Mouse (Mus musculus) midbrain, embryonic 13.5 days (tissue): Measurements from ENCODE around the gene Foxj3. TPM values are rescaled to one million over a fixed set of nuclear protein-coding genes. Genes with fewer than 3 reads are reported as not detected.
"Not testable (repeated sequence)": the region's sequence is repeated elsewhere in the genome, so short reads cannot be mapped to it uniquely, and the experiment has no call there.

Experiments
- ATAC-seq: fragments of 200-750 bp; cut with Nextera tagmentation; 2 replicates; pipeline ENCODE4 v1.8.0; 2017; ENCODE audit warnings: mild to moderate bottlenecking, moderate TSS enrichment, moderate library complexity
- H3K27ac ChIP-seq: fragments of 300-500 bp; sonication (generic); 2 replicates; pipeline ENCODE4 v1.5.1; 2015; ENCODE audit warnings: inconsistent platforms, mild to moderate bottlenecking, moderate library complexity
- H3K27me3 ChIP-seq: fragments of 300-500 bp; sonication (generic); 2 replicates; pipeline ENCODE4 v1.6.1; 2015; ENCODE audit warnings: mild to moderate bottlenecking, inconsistent platforms
- H3K36me3 ChIP-seq: fragments of 300-500 bp; sonication (generic); 2 replicates; pipeline ENCODE4 v1.6.1; 2015; ENCODE audit warnings: mild to moderate bottlenecking, inconsistent platforms
- H3K4me1 ChIP-seq: fragments of 300-500 bp; sonication (generic); replicated peaks from 2 replicates; pipeline ENCODE4 v1.6.1; 2015; ENCODE audit warnings: inconsistent platforms
- H3K4me2 ChIP-seq: fragments of 300-500 bp; sonication (generic); replicated peaks from 2 replicates; pipeline ENCODE4 v1.6.1; 2015; ENCODE audit warnings: moderate library complexity, mild to moderate bottlenecking, inconsistent platforms
- H3K4me3 ChIP-seq: fragments of 300-500 bp; sonication (generic); replicated peaks from 2 replicates; pipeline ENCODE4 v1.5.1; 2015; ENCODE audit warnings: mild to moderate bottlenecking, inconsistent platforms
- H3K9ac ChIP-seq: fragments of 300-500 bp; sonication (generic); replicated peaks from 2 replicates; pipeline ENCODE4 v1.6.1; 2015; ENCODE audit warnings: mild to moderate bottlenecking, inconsistent platforms
- H3K9me3 ChIP-seq: fragments of 300-500 bp; sonication (generic); 2 replicates; pipeline ENCODE4 v1.6.1; 2016; ENCODE audit warnings: mild to moderate bottlenecking, inconsistent platforms
- WGBS: fragments of 180-500 bp; shearing (Covaris S2); methylation state at CpG from one replicate; pipeline ENCODE4 v1.1.7; 2015; 5-methylcytosine and 5-hydroxymethylcytosine counted together
- polyA plus RNA-seq: library from polyadenylated mRNA; unstranded; fragments of >200 nt; fragmentation: Nextera tagmentation; extraction: Ambion mirVana; gene quantifications from 2 replicates; pipeline ENCODE4 v1.2.1, GENCODE M21; 2015

The Foxj3 gene
- polyA plus RNA-seq, 1 experiment from 2014 or later = 27.6 TPM

- WGBS = 78% methylated on average over 4 of the region's 4 CpGs
- H3K4me3 ChIP-seq, H3K27me3 ChIP-seq, H3K9ac ChIP-seq, H3K9me3 ChIP-seq, H3K4me2 ChIP-seq: not testable (repeated sequence)
- H3K27ac ChIP-seq = 0 out of 2 replicates have a peak overlapping the region, but pooled peaks have one; percentile 39
- peaks cover 34% of the 10 kb centered on the region for H3K36me3 ChIP-seq
- peaks cover 24% of the 10 kb centered on the region for H3K4me1 ChIP-seq
- peak; percentile 35 for ATAC-seq
These were observed 91.6 kb downstream of the Foxj3 start for GRCm38 (mm10) chr4:119628363-119628762.

GRCm38 (mm10) chr4:119631115-119631919, 94.5 kb downstream of the Foxj3 start:
- Histone ChIP-seq H3K9ac (0 out of 2 replicates have a peak overlapping the region, but pooled peaks have one; percentile 28), H3K4me1 (peaks cover 35% of the 10 kb centered on the region), H3K4me2 (no peak overlapping the region), H3K27me3 (no peaks in the 10 kb centered on the region), H3K36me3 (peaks cover 16% of the 10 kb centered on the region), H3K9me3 (no peaks in the 10 kb centered on the region), H3K27ac (no peak overlapping the region), H3K4me3 (no peak overlapping the region)
- peak; percentile 22; the same call in 1 of the 2 replicates for ATAC-seq
- WGBS = 83% methylated on average over 11 of the region's 11 CpGs

GRCm38 (mm10) chr4:119632721-119633120, 95.9 kb downstream of the Foxj3 start:
- H3K9ac ChIP-seq = no peak overlapping the region
- 67% methylated on average over 7 of the region's 7 CpGs for WGBS
- no peak overlapping the region for H3K4me3 ChIP-seq
- H3K4me2 ChIP-seq = no peak overlapping the region
- no peaks in the 10 kb centered on the region for H3K27me3 ChIP-seq
- H3K27ac ChIP-seq = peak overlapping the region; percentile 40; the same call in 1 of the 2 replicates
- ATAC-seq = 0 out of 2 replicates have a peak, but pooled peaks have one; percentile 1
- peaks cover 14% of the 10 kb centered on the region for H3K36me3 ChIP-seq
- H3K9me3 ChIP-seq = no peaks in the 10 kb centered on the region
- peaks cover 30% of the 10 kb centered on the region for H3K4me1 ChIP-seq

- Histone ChIP-seq H3K4me1 (peaks cover 30% of the 10 kb centered on the region), H3K36me3 (peaks cover 14% of the 10 kb centered on the region), H3K27me3 (no peaks in the 10 kb centered on the region), H3K27ac (peak overlapping the region; percentile 40; the same call in 1 of the 2 replicates), H3K9ac (no peak overlapping the region), H3K9me3 (no peaks in the 10 kb centered on the region), H3K4me3 (no peak overlapping the region), H3K4me2 (no peak overlapping the region)
- ATAC-seq = peak; percentile 29; the same call in 1 of the 2 replicates
- 61% methylated on average over 7 of the region's 7 CpGs for WGBS
These were observed 96.5 kb downstream of the Foxj3 start for GRCm38 (mm10) chr4:119633342-119633741.

- Histone ChIP-seq H3K4me3 (no peak overlapping the region), H3K9me3 (no peaks in the 10 kb centered on the region), H3K27me3 (no peaks in the 10 kb centered on the region), H3K36me3 (peaks cover 13% of the 10 kb centered on the region), H3K4me1 (peaks cover 30% of the 10 kb centered on the region), H3K9ac (no peak overlapping the region), H3K27ac (no peak overlapping the region), H3K4me2 (no peak overlapping the region)
- no peak for ATAC-seq
- 87% methylated on average over 3 of the region's 3 CpGs for WGBS
These were observed 97.1 kb downstream of the Foxj3 start for GRCm38 (mm10) chr4:119633948-119634347.

GRCm38 (mm10) chr4:119634908-119635660, 98.3 kb downstream of the Foxj3 start:
- ATAC-seq = no peak
- no peak overlapping the region for H3K9ac ChIP-seq
- H3K4me1 ChIP-seq = peaks cover 30% of the 10 kb centered on the region
- H3K9me3 ChIP-seq = no peaks in the 10 kb centered on the region
- H3K27ac ChIP-seq = no peak overlapping the region
- peaks cover 2% of the 10 kb centered on the region; the same call in 1 of the 2 replicates for H3K36me3 ChIP-seq
- 74% methylated on average over 6 of the region's 6 CpGs for WGBS
- no peak overlapping the region for H3K4me2 ChIP-seq
- H3K4me3 ChIP-seq = no peak overlapping the region
- H3K27me3 ChIP-seq = no peaks in the 10 kb centered on the region

GRCm38 (mm10) chr4:119635686-119636085, 98.9 kb downstream of the Foxj3 start:
- WGBS = 84% methylated on average over 8 of the region's 8 CpGs
- Histone ChIP-seq H3K27me3 (no peaks in the 10 kb centered on the region), H3K27ac (no peak overlapping the region), H3K4me1 (peaks cover 30% of the 10 kb centered on the region), H3K9me3 (no peaks in the 10 kb centered on the region), H3K4me2 (no peak overlapping the region), H3K4me3 (no peak overlapping the region), H3K9ac (no peak overlapping the region), H3K36me3 (no peaks in the 10 kb centered on the region)
- no peak for ATAC-seq

- no peaks in the 10 kb centered on the region for H3K36me3 ChIP-seq
- no peak overlapping the region for H3K4me2 ChIP-seq
- 86% methylated on average over 7 of the region's 7 CpGs for WGBS
- H3K4me1 ChIP-seq = peaks cover 27% of the 10 kb centered on the region
- no peaks in the 10 kb centered on the region for H3K27me3 ChIP-seq
- no peak for ATAC-seq
- no peak overlapping the region for H3K9ac ChIP-seq
- H3K4me3 ChIP-seq = no peak overlapping the region
- H3K9me3 ChIP-seq = no peaks in the 10 kb centered on the region
- H3K27ac ChIP-seq = no peak overlapping the region
These were observed 99.9 kb downstream of the Foxj3 start for GRCm38 (mm10) chr4:119636731-119637130.

- no peaks in the 10 kb centered on the region for H3K27me3 ChIP-seq
- no peak within 1 kb of the TSS for H3K4me3 ChIP-seq
- ATAC-seq = no peak
- 86% methylated on average over 4 of the region's 4 CpGs for WGBS
- H3K4me1 ChIP-seq = peaks cover 26% of the 10 kb centered on the region
- H3K4me2 ChIP-seq = no peak within 1 kb of the TSS
- no peak within 1 kb of the TSS for H3K9ac ChIP-seq
- H3K27ac ChIP-seq = no peak within 1 kb of the TSS
- H3K36me3 ChIP-seq = no peaks in the 10 kb centered on the region
- no peaks in the 10 kb centered on the region for H3K9me3 ChIP-seq
These were observed 100.5 kb downstream of the Foxj3 start, which contains the start of gene Guca2a for GRCm38 (mm10) chr4:119637176-119637845. Guca2a (plus strand) TSS chr4:119637704.

- Histone ChIP-seq H3K9ac (no peak overlapping the region), H3K27ac (no peak overlapping the region), H3K36me3 (no peaks in the 10 kb centered on the region), H3K4me1 (peaks cover 20% of the 10 kb centered on the region), H3K4me2 (no peak overlapping the region), H3K4me3 (no peak overlapping the region), H3K27me3 (no peaks in the 10 kb centered on the region), H3K9me3 (peaks cover 5% of the 10 kb centered on the region; the same call in 1 of the 2 replicates)
- ATAC-seq = no peak
- WGBS = 79% methylated on average over 6 of the region's 6 CpGs
These were observed 101.1 kb downstream of the Foxj3 start for GRCm38 (mm10) chr4:119637946-119638345.

GRCm38 (mm10) chr4:119638656-119639055, 101.9 kb downstream of the Foxj3 start:
- Histone ChIP-seq H3K27ac (no peak overlapping the region), H3K9me3 (peaks cover 5% of the 10 kb centered on the region; the same call in 1 of the 2 replicates), H3K4me2 (no peak overlapping the region), H3K9ac (no peak overlapping the region), H3K36me3 (no peaks in the 10 kb centered on the region), H3K4me3 (no peak overlapping the region), H3K4me1 (peaks cover 13% of the 10 kb centered on the region; the same call in 1 of the 2 replicates), H3K27me3 (no peaks in the 10 kb centered on the region)
- 61% methylated on average over 11 of the region's 11 CpGs for WGBS
- no peak for ATAC-seq
